Mouse (Mus musculus) liver, embryonic 13.5 days (tissue): ENCODE measurements at regions not wholly inside any gene's neighbourhood (a gene's known extent, or its start where the extent isn't known, plus 50 kb on each side); places are given as distances from the start of the nearest gene placed in this dataset.

ENCODE experiments used
- ATAC-seq: fragments of 200-750 bp; cut with Nextera tagmentation; 2 replicates; pipeline ENCODE4 v1.8.0; 2017; ENCODE audit warnings: low read depth, mild to moderate bottlenecking, moderate number of reproducible peaks, moderate library complexity
- DNase-seq: peaks from one replicate; pipeline ENCODE4 v3.0.0; 2022
- H3K27ac ChIP-seq: fragments of 300-500 bp; sonication (generic); 2 replicates; pipeline ENCODE4 v1.5.1; 2015; ENCODE audit warnings: moderate library complexity, mild to moderate bottlenecking, inconsistent platforms
- H3K27me3 ChIP-seq: fragments of 300-500 bp; sonication (generic); 2 replicates; pipeline ENCODE4 v1.6.1; 2015; ENCODE audit warnings: mild to moderate bottlenecking, inconsistent platforms
- H3K36me3 ChIP-seq: fragments of 300-500 bp; sonication (generic); 2 replicates; pipeline ENCODE4 v1.6.1; 2015; ENCODE audit warnings: mild to moderate bottlenecking, inconsistent platforms
- H3K4me1 ChIP-seq: fragments of 300-500 bp; sonication (generic); replicated peaks from 2 replicates; pipeline ENCODE4 v1.6.1; 2015; ENCODE audit warnings: inconsistent platforms
- H3K4me2 ChIP-seq: fragments of 300-500 bp; sonication (generic); 2 replicates; pipeline ENCODE4 v1.6.1; 2015; ENCODE audit warnings: inconsistent platforms, mild to moderate bottlenecking, moderate library complexity
- H3K4me3 ChIP-seq: fragments of 300-500 bp; sonication (generic); replicated peaks from 2 replicates; pipeline ENCODE4 v1.5.1; 2015; ENCODE audit warnings: mild to moderate bottlenecking, inconsistent platforms
- H3K9ac ChIP-seq: fragments of 300-500 bp; sonication (generic); 2 replicates; pipeline ENCODE4 v1.6.1; 2015; ENCODE audit warnings: mild to moderate bottlenecking, inconsistent platforms
- H3K9me3 ChIP-seq: fragments of 300-500 bp; sonication (generic); replicated peaks from 2 replicates; pipeline ENCODE4 v1.6.1; 2016; ENCODE audit warnings: inconsistent platforms
- WGBS: fragments of 180-500 bp; shearing (Covaris S2); methylation state at CpG from one replicate; pipeline ENCODE4 v1.1.7; 2015; ENCODE audit not compliant: insufficient replicate concordance; 5-methylcytosine and 5-hydroxymethylcytosine counted together

GRCm38 (mm10) chr2:15150823-15151222 lies 96.0 kb upstream of the Nsun6 start:
- Histone ChIP-seq H3K4me3 (no peak overlapping the region), H3K9me3 (no peaks in the 10 kb centered on the region), H3K27me3 (no peaks in the 10 kb centered on the region), H3K4me1 (0 out of 2 replicates have a peak, but pooled peaks cover 4% of the 10 kb centered on the region), H3K27ac (no peak overlapping the region), H3K9ac (no peak overlapping the region), H3K36me3 (no peaks in the 10 kb centered on the region), H3K4me2 (no peak overlapping the region)
- DNase-seq (no peak), ATAC-seq (no peak)
- 86% methylated on average over 1 of the region's 1 CpGs for WGBS

GRCm38 (mm10) chr2:15148381-15148780 lies 93.5 kb upstream of the Nsun6 start:
- Histone ChIP-seq H3K36me3 (no peaks in the 10 kb centered on the region), H3K27me3 (no peaks in the 10 kb centered on the region), H3K9me3 (no peaks in the 10 kb centered on the region), H3K27ac (no peak overlapping the region), H3K4me2 (no peak overlapping the region), H3K9ac (no peak overlapping the region), H3K4me1 (no peaks in the 10 kb centered on the region), H3K4me3 (no peak overlapping the region)
- WGBS, result 48% methylated on average over 1 of the region's 1 CpGs
- DNase-seq, result no peak
- no peak for ATAC-seq

GRCm38 (mm10) chr2:15146986-15147385 lies 92.1 kb upstream of the Nsun6 start:
- no peak for DNase-seq
- no peak for ATAC-seq

DNA sequence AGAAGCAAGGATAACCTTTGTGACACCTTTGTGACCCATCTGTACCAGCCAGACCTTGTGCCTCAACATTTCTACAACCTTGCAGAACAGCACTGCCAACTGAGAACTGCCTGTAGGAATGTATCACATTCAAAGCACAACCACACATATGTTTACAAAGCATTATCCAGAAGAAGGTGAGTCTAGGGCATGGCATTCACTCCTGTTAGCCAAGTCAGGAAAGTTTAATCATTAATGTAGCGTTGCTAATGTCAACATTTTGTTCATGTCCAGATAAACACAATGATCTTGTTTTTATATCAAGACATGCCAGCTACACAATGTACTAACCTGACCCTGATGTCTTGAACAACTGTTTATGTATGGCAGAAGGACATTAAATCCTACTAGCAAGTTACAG lies 91.5 kb upstream of the Nsun6 start:
- DNase-seq, result no peak
- no peak overlapping the region for H3K4me3 ChIP-seq
- no peaks in the 10 kb centered on the region for H3K9me3 ChIP-seq
- no peaks in the 10 kb centered on the region for H3K4me1 ChIP-seq
- WGBS, result 76% methylated on average over 1 of the region's 1 CpGs
- H3K9ac ChIP-seq, result no peak overlapping the region
- H3K27me3 ChIP-seq, result no peaks in the 10 kb centered on the region
- no peak for ATAC-seq
- H3K4me2 ChIP-seq, result no peak overlapping the region
- H3K27ac ChIP-seq, result no peak overlapping the region
- H3K36me3 ChIP-seq, result no peaks in the 10 kb centered on the region

More at GRCm38 (mm10) chr2:15146986-15147385, 92.1 kb upstream of the Nsun6 start:
- Histone ChIP-seq H3K4me3 (no peak overlapping the region), H3K27ac (no peak overlapping the region), H3K4me2 (no peak overlapping the region), H3K9ac (no peak overlapping the region), H3K9me3 (no peaks in the 10 kb centered on the region), H3K27me3 (no peaks in the 10 kb centered on the region), H3K4me1 (no peaks in the 10 kb centered on the region), H3K36me3 (no peaks in the 10 kb centered on the region)

- Histone ChIP-seq H3K4me3 (no peak overlapping the region), H3K36me3 (no peaks in the 10 kb centered on the region), H3K27ac (no peak overlapping the region), H3K9ac (no peak overlapping the region), H3K4me2 (no peak overlapping the region), H3K27me3 (no peaks in the 10 kb centered on the region), H3K9me3 (no peaks in the 10 kb centered on the region), H3K4me1 (peaks cover 3% of the 10 kb centered on the region)
- 84% methylated on average over 2 of the region's 2 CpGs for WGBS
- ATAC-seq (no peak), DNase-seq (no peak)
Observed at GRCm38 (mm10) chr2:15144781-15145180, 89.9 kb upstream of the Nsun6 start.

DNA sequence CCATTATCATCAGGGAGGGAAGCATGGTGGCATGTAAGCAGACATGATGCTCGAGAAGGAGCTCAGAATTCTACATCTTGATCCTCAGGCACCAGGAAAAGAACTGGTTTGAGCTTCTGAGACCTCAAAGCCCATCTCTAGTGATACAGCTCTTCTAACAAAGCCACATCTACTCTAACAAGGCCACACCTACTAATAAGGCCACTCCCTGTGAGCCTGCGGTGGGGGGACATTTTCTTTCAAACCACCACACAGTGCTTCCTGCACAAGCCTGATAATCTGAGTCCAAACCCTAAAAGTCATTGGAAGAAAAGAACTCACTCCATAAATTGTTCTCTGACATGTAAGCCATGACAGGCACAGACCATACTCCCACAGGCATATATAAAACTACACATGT lies 85.0 kb upstream of the Nsun6 start:
- no peaks in the 10 kb centered on the region for H3K9me3 ChIP-seq
- no peak overlapping the region for H3K4me2 ChIP-seq
- H3K27me3 ChIP-seq, result no peaks in the 10 kb centered on the region
- no peak overlapping the region for H3K9ac ChIP-seq
- no peak overlapping the region for H3K4me3 ChIP-seq
- no peak for DNase-seq
- ATAC-seq, result peak; percentile 63
- 42% methylated on average over 2 of the region's 2 CpGs for WGBS
- H3K4me1 ChIP-seq, result peaks cover 5% of the 10 kb centered on the region
- H3K36me3 ChIP-seq, result no peaks in the 10 kb centered on the region
- H3K27ac ChIP-seq, result no peak overlapping the region
